Mouse (Mus musculus) E14TG2a.4 (cell line): ENCODE data around the gene Wdr19.
A peak's percentile ranks its signal among the peaks of the same experiment; 100 is the strongest.

ENCODE experiments used
- H3K27me3 ChIP-seq: 2 replicates; pipeline ENCODE4 v1.6.1; 2014; ENCODE audit warnings: low read length, control low read depth; ENCODE audit not compliant: insufficient read depth
- H3K36me3 ChIP-seq: 2 replicates; pipeline ENCODE4 v1.6.1; 2014; ENCODE audit warnings: low read length, control low read depth; ENCODE audit not compliant: insufficient read depth
- H3K4me1 ChIP-seq: replicated peaks from 2 replicates; pipeline ENCODE4 v1.6.1; 2014; ENCODE audit warnings: low read depth, low read length, control low read depth
- H3K4me3 ChIP-seq: replicated peaks from 2 replicates; pipeline ENCODE4 v1.5.1; 2014; ENCODE audit warnings: mild to moderate bottlenecking, low read length
- H3K9me3 ChIP-seq: 2 replicates; pipeline ENCODE4 v1.6.1; 2014; ENCODE audit warnings: low read length, control low read depth
- CTCF ChIP-seq: conservative IDR thresholded peaks from 2 replicates; pipeline ENCODE4 v1.5.1; 2014; ENCODE audit warnings: low read length
- NANOG ChIP-seq: IDR thresholded peaks from 2 replicates; pipeline ENCODE4 v1.6.1; 2014; ENCODE audit warnings: borderline replicate concordance, low read length, mixed read lengths
- POU5F1 ChIP-seq: IDR thresholded peaks from 2 replicates; pipeline ENCODE4 v1.6.1; 2014; ENCODE audit warnings: low read length, borderline replicate concordance

Gene Wdr19

DNA sequence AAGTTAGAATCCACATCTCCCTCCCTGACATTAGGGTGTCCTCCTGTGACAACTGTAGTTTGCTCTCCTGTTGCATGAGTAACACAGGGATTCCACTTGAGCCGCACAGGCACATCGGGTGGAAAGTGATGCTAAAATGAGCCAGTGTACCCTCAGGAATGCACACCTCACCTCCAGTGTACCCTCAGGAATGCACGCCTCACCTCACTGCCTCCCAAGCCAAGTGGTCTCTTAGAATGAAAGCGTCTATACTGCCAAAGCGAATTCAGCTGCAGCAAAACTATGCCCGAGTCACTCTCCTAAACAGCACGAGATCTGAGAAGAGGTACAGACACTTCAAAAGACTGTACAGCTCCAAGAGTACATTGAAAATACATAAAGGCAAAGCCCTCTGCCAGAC, 21.5 kb downstream of the Wdr19 start:
- Histone ChIP-seq H3K4me3 (no peak overlapping the region), H3K27me3 (no peaks in the 10 kb centered on the region), H3K36me3 (peaks cover 16% of the 10 kb centered on the region), H3K4me1 (peaks cover 6% of the 10 kb centered on the region; the same call in 1 of the 2 replicates), H3K9me3 (no peaks in the 10 kb centered on the region)
- TF ChIP-seq NANOG (no peak), POU5F1 (no peak), CTCF (no peak)

DNA sequence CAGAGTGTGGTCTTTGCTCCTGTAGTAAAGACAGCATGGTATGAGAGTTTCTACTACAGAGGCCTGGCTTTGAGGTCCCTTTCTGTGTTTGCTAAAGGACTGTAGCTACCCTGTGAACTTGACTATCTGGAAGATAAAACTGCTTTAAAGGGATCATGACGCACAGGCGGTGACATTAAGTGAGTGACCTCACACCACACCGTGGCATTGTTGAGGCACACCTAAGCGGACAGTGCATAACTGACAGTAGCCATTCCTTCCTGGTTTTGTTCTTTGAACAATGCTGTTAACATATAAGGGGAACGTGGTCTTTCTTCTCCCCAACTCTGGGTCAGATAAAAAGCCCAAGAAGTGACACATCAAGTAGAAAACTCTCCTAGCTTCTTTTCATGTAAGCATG, 24.6 kb downstream of the Wdr19 start:
- Histone ChIP-seq H3K4me3 (no peak overlapping the region), H3K36me3 (peaks cover 22% of the 10 kb centered on the region), H3K27me3 (no peaks in the 10 kb centered on the region), H3K9me3 (no peaks in the 10 kb centered on the region), H3K4me1 (peaks cover 6% of the 10 kb centered on the region; the same call in 1 of the 2 replicates)
- no peak for TF ChIP-seq NANOG
- no peak for TF ChIP-seq POU5F1

DNA sequence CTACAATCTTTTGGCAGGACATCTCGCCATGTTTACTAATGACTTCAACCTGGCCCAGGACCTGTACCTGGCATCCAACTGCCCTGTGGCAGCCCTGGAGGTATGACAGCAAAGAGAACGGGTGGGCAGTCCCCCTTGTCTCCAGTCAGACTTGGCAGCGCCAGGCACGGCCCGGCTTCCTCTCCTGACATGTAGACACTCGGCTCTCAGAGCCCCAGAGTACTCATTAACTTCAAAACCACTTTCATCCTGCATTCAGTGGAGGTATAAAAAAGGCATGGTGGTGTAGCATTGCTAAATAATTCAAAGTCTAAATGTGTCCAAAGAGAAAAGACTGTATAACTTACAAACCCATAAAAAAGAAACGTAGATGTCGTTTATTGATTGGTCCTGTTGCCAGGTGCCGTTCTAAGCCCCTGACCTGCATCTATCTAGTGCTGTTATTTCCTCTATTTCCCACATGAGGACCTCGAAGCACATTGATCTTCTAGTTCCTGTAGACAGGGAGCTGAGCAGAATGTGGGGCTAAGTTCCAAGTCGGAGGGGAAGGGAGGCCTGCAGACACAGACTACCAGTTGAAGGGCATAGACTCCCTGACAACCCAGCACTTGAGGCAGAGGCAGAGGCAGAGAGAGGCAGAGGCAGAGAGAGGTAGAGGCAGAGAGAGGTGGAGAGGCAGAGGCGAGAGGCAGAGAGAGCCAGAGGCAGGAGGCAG, 31.9 kb downstream of the Wdr19 start:
- TF ChIP-seq NANOG (no peak), CTCF (no peak), POU5F1 (no peak)
- Histone ChIP-seq H3K27me3 (no peaks in the 10 kb centered on the region), H3K4me3 (no peak overlapping the region), H3K36me3 (peaks cover 10% of the 10 kb centered on the region), H3K9me3 (no peaks in the 10 kb centered on the region), H3K4me1 (no peaks in the 10 kb centered on the region)

DNA sequence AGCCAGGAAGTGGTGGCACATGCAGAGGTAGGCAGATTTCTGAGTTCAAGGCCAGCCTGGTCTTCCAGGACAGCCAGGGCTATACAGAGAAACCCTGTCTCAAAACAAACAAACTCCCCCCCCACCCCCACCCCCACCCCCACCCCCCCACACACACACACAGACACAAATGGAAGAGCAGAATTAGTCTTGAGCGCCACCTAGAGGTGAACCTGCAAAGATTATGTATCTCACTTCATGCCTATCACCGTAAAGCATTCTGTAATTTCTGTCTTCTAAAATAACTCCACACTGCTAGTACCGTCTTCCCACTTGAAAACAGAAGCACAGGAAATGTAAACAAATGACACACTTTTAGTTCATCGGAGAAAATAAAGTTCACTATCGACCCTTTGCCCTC, 43.2 kb downstream of the Wdr19 start:
- TF ChIP-seq POU5F1 = no peak
- TF ChIP-seq CTCF = peak; percentile 36; the same call in 1 of the 2 replicates
- H3K4me3 ChIP-seq = no peak overlapping the region
- no peaks in the 10 kb centered on the region for H3K27me3 ChIP-seq
- 0 out of 2 replicates have a peak, but pooled peaks cover 4% of the 10 kb centered on the region for H3K36me3 ChIP-seq
- no peaks in the 10 kb centered on the region for H3K4me1 ChIP-seq
- no peaks in the 10 kb centered on the region for H3K9me3 ChIP-seq

DNA sequence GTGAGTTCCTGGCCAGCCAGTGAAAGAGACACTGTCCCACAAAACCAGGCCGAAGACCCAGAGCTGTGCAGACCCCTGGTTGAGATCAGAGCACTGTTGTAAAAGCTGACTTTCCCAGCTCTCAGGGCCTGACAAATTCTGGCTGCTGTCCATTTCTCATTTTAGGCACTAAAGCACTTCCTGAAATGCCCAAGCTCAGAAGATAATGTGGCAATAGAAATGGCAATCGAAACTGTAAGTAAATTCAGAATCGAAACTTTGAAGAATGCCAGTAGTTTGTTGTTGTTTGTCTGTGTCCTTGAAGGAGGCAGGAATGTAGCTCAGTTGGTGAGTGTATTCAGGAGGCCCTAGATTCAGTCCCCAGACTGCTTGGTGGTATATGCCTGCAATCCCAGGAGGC, 47.8 kb downstream of the Wdr19 start:
- H3K4me3 ChIP-seq = no peak overlapping the region
- no peaks in the 10 kb centered on the region for H3K9me3 ChIP-seq
- H3K36me3 ChIP-seq = 0 out of 2 replicates have a peak, but pooled peaks cover 4% of the 10 kb centered on the region
- no peak for TF ChIP-seq NANOG
- no peak for TF ChIP-seq CTCF
- no peak for TF ChIP-seq POU5F1
- H3K4me1 ChIP-seq = peaks cover 15% of the 10 kb centered on the region
- no peaks in the 10 kb centered on the region for H3K27me3 ChIP-seq

DNA sequence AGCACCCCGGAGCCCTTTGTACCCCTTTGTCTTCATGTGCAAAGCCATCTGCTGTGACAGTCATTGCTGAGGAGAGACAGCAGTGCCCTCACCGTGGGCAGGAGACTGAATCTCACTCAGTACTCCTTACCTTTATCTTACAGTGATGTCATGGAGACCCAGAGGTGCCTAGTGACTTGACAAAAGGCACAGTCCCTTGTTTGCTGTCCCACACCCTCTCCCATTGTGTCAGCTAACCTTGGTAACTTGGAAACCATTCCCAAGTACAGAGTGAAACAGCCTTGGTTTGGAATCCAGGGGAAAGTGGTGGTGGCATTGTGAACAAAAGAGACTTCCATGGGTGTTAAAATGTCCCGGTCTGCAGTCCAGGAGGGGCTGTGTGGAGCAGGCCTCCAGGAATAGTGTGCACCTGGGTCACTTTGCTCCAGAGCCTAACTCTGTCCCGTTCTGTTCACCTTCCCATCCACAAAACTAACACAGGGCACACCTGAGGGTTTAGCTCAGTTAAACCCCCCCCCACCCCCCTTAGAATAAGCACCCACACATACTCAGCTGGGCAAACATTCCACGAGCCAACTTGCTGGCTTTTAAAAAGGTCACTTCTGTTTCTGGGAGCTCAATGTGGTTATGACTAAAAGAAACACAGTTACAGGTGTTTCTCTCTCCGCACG, 50.8 kb downstream of the Wdr19 start:
- Histone ChIP-seq H3K4me3 (no peak overlapping the region), H3K27me3 (no peaks in the 10 kb centered on the region), H3K4me1 (peaks cover 15% of the 10 kb centered on the region), H3K9me3 (no peaks in the 10 kb centered on the region), H3K36me3 (0 out of 2 replicates have a peak, but pooled peaks cover 4% of the 10 kb centered on the region)
- TF ChIP-seq CTCF (no peak), POU5F1 (no peak)

DNA sequence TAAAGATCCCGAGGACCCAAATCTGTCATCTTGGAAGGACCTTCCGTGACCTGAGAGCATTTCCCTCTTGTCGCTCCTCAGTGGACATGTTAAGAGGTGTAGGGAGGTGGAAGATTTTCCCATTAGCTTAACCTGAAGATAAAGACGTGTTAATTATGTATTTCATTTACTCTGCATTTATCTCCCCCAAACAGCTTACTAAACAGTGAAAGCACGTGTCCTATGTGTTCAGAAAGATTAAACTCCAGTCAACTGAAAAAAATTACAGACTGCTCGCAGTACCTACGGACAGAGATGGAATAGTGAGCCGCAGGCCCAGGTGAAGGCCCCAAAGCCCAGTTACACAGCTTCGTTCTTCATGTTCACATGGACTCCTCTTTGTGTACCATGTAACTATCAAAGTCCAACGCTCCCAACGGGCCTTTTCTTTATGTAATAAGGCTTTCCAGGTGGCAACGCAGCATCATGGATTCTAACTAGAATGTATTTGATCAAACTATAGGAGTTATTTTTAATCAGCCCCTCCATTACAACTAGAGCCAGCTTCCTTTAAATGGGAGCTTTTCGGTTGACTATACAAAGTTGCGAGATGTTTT, 58.5 kb downstream of the Wdr19 start:
- Histone ChIP-seq H3K36me3 (peaks cover 63% of the 10 kb centered on the region), H3K9me3 (no peaks in the 10 kb centered on the region), H3K27me3 (no peaks in the 10 kb centered on the region), H3K4me1 (no peaks in the 10 kb centered on the region), H3K4me3 (no peak overlapping the region)
- TF ChIP-seq POU5F1 (no peak), CTCF (no peak), NANOG (no peak)

DNA sequence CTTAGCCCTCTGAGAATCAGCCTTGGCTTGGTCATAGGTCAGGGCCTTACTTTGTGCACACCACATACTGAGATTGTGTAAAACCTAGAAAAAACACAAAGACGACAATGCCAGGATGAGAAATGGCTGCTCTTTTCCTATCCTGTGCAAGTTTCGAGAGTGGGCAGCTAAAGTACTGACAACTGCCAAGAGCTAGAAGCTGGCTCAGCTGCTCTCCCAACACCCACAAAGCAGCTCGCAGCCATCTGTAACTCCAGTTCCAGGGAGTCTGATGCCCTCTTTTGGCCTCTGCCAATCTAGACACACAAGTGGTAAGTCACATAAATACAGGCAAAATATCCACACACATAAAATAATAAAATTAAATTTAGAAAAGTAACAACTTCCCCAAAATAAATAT, 74.5 kb downstream of the Wdr19 start:
- no peaks in the 10 kb centered on the region for H3K9me3 ChIP-seq
- no peaks in the 10 kb centered on the region for H3K27me3 ChIP-seq
- no peak overlapping the region for H3K4me3 ChIP-seq
- TF ChIP-seq CTCF (no peak), POU5F1 (no peak), NANOG (no peak)
- H3K4me1 ChIP-seq = peaks cover 2% of the 10 kb centered on the region; the same call in 1 of the 2 replicates
- peaks cover 95% of the 10 kb centered on the region for H3K36me3 ChIP-seq
